Mouse (Mus musculus) adrenal gland, adult 18-20 months (tissue): Measurements from ENCODE around the gene AY358078. TPM values are rescaled to one million over a fixed set of nuclear protein-coding genes. Genes with fewer than 3 reads are reported as not detected.
"Not testable (repeated sequence)": the region's sequence is repeated elsewhere in the genome, so short reads cannot be mapped to it uniquely, and the experiment has no call there.

Experiments
- DNase-seq, 2 experiments: peaks; one replicate each; pipeline ENCODE4 v3.0.0; 2021 to 2022; ENCODE audit warnings: low spot score in 2 of 2
- long read RNA-seq, 2 experiments: library from polyadenylated mRNA; stranded (forward); transcript quantifications; one replicate each; pipeline ENCODE4 v2.0.0; 2021
- total RNA-seq, 2 experiments: library from RNA; stranded (reverse); gene quantifications; 1 replicate in 1 of 2; 2 replicates in 1 of 2; pipeline ENCODE4 v1.2.3; 2021

The AY358078 gene
- total RNA-seq, result not detected
- long read RNA-seq, experiment 1, result 0 reads
- long read RNA-seq, experiment 2, result 0 reads

DNA sequence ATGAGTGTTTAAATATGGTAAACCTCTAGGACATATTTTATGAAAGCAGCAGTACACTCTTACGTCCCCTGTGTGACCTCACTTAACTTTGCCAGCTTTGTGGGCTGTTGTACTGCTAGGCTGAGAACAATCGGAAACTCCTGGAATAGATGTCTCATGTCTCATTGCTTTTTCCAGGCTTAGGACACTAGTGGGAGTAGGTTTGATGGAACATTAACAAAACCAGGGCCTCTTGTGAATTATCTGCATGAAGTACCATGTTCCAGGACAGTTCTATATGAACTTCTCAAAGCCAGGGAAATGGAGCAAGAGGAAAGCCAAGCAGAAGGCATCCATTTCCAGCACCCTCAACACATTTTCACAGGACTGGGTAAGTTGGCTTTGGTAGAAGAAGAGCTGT, at the start of gene AY358078:
Gene AY358078, plus strand, starts transcription at position 301 of the 400 bp plus-strand sequence.
- DNase-seq, result no peak

DNA sequence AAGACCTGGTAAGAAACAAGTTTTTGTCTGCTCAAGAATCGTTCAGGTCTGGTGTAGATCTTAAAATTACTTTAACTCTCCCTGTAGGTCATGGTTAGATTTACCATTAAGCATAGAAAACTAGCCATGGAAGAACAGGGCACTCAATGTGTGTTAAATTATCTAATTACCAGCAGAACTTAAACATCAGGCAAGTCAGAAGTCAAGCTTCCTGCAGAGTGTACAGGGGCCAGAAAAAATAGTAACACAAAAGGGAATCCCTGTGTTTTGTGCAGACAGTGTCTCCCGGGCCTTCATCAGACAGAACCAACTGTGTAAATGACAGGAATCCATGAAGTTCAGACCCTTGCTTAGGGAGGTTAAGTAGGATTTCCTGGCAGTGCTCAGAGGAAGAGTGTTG, 43.9 kb upstream of the AY358078 start:
- DNase-seq, result no peak

DNA sequence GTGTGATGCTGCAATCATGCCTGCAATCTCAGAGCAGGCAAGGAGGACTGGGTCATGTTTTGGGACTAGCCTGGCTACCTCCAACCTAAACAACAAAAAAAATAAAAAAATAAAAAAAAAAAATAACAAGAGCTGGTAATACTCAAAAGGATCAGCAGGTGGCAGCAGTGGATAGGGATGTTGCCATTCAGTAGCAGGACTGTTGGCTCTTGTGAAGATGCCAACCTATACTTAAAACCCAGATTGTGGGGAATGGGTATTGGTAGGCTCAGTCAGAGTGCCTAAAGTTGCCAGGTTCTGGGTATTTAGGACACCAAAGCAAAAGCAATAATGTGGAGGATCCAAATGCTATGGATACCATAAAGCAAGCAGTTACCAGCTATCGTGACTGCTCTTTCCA, 28.5 kb upstream of the AY358078 start:
- not testable (repeated sequence) for DNase-seq

DNA sequence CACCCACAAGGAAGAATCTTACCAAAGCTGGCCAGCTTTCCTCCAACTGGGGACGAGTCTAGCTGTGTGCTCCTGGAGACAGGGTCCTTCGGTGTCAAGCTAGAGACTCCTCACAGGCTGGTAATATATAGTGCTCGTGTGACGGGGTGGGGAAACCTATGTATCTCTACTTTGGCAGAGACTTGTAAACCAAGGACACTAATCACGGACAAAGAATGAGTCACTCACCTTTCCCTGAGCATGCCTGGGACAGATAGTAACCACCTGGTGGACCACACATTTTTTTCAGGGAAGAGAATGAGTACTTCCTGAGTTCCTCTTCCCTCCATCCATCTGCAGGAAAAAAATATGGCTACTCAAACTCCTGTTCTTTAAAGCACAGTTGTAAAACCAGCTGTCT, 26.4 kb upstream of the AY358078 start, which contains the start of gene Ang4:
Gene Ang4, minus strand, starts transcription at position 101 of the 400 bp plus-strand sequence.
- DNase-seq, result no peak

DNA sequence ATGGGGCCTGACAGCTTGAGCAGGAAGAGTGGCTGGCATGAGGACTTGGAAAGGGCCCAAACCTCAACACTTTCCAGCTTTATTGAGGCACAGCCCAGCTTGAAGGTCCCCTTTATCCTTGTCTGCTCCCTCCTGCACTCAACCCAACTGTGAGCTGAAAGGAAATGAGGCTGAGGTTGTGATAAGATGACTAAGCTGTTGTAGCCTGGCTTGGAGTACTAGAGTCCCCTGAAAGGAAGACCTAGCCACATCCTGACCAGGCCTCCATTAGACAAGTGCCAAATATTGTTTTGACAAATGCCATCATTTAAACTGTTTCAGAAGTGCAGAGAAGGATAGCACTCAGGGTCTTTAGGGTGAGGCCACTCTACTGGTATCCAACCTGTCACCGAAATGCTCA, 22.1 kb upstream of the AY358078 start:
- DNase-seq, result no peak

DNA sequence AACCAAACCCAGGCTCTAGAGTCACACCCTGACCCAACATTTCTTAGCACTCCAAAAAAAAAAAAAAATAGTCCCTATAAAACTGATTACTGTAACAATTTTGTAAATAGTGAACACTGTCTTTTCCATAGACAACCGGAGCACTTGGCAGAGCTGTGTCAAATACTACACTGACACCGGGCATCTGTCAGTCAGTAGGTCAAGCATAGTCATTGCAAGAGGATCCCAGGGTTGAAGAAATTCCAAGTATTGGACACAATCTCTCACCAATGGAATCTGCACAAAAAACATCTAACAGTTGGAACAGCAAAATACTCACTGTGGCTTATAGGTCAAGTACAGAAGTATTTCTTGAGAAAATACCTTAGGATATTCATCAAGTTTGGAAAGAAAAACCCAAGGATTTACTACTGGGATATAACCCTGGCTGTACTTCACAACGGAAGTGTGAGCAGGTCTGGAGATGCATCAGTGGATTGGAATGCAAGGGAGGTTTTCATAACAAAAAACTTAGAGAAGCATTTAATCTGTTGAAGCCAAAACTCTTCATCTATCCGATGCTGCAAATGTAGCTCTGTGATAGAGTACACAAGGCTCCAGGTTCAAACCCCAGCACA, 20.9 kb upstream of the AY358078 start:
- no peak for DNase-seq

DNA sequence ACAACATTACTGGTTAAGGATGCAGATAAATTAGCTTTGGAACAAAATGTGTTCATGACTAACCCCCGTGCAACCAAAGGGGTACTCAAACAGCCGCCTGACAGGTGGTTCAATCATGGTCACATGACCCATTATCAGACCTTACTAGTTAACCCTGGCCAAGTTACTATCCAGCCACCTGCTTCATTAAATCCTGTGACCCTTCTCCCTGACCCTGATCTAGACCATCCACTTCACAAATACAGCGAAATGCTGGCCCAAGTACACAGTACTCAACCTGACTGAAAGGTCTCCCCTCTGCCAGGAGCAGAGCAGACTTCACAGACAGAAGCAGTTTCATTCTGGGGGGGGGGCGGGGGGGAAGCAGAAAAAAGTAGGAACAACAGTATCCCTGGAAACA, 13.5 kb upstream of the AY358078 start:
- no peak for DNase-seq

DNA sequence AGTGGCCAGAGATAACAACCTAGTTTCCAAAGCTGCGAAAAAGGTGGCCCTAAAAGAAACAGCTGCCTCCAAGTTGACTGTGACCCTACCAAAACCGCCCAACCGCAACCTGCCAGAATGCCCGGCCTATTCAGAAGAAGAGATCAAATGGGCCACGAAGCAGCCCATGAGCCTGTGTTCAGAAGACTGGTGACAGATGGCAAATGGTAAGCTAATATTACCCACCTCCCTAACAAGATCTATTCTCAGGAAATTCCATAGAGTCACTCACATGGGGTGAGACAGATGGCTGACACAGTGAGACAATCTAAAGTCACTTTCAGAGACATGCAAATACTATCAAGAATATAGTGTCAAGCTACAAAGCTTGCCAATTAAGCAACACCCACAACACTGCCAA, 12.8 kb upstream of the AY358078 start:
- no peak for DNase-seq

DNA sequence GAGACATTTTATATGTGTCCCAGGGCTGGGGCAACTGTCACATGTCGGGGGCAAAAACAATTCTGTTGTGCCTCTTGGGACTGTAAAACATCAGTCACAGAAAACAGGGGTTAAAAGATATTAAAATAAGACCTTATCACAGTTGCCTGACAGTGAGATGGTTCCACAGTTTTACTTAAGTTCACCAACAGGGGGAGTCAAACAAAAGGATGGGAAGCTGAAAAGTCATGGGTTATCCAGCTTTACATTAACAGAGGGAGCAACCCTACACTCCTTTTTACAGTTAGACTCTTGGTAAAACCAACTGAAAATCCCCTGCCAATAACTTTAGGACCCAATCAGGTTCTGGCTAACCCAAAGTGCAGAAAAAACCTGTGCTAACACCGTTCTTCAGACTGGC, 10.7 kb upstream of the AY358078 start:
- DNase-seq, result no peak

DNA sequence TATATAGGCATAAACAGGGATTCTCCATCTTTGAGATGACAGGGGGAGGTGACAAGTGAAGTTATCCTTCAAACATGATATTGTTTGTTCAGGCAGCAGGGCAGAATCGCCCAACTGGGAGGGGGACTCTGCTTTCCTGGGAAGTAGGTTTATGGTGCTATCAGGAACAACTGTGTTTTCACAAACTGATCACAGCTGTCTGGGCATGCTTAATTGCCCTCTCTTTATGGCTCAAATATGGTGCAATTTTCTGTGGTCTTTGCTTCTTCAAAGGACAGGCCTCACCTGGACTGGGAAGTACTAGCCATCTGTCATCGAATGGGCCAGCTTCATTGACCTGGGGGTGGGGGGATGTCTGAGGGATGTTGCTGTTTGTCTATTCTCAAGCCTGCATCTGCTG, 5.7 kb upstream of the AY358078 start:
- DNase-seq, result no peak

DNA sequence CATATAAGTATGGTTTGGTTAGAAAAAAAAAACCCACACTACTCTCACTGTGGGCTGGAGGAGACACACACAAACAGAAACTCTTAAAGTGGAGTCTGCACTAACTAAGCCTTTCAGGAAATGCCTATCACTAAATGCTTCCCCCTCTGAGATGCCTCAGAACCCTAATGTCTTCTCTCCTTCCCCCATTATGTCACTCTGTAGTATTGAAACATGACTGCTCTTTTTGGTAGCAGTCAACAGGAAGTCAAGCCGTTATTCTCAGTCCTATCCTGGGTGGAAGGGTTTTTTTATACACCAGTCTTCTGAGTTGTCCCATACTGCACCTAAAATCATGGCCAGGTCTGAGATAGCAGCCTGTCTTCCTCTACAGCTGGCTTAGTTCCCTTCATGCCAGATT, 26.8 kb downstream of the AY358078 start:
- DNase-seq, result no peak

DNA sequence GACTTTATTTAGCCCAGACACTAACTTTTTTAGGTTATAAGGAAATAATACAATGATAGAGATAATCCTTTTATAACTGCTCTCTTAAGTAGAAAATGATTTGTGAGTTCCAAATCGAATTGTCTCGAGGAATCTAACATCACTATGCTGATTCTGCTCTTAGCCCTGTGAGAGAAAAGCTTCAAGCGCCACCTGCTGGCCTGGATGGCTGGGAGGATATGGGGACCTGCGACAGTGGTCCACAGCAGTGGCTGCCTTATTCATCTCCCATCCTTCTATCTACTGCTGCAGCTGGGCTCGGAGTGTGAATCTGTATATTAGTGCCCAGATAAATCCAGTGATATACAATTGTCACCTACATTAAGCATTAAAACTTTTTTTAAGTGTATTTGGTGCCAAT, 28.0 kb downstream of the AY358078 start:
- not testable (repeated sequence) for DNase-seq

DNA sequence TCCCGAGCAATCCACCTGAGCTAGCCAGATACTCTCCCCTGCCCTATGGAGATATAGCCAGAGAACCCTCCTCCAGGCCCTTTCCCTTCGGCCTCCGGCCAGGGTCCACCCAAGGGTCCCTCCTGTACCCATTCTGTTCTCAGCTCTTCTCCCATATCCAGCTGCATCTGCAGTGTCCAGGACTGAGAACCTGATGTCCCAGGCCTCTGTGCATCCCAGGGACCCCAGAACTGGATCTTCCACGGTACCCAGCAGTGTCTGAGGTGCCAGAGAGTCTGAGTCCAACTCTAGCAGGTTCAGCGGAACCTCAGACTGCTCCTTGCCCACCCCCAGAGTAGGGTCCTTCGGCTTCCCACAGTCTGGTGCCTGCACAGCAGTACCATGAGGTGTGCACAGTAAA, 29.3 kb downstream of the AY358078 start:
- DNase-seq, result no peak

DNA sequence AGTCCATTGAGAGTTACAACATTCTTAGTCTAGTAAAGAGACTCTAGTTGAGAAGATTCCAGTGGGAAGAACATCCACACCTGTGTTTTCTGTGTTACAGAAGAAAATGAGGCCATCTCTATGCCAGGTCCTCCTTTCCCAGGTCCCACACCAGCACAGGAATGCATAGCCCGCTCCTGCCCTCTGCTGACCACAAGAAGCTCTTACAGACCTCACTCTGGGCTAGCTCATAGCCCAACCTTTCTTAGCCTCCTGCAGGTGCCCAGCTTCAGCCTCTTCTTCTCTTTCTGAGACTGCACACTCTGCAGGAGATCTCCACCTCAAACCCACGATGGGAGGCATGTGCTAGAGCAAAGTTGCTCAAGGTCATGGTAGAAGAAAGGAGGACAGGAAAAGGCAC, 38.6 kb downstream of the AY358078 start:
- DNase-seq, result not testable (repeated sequence)

DNA sequence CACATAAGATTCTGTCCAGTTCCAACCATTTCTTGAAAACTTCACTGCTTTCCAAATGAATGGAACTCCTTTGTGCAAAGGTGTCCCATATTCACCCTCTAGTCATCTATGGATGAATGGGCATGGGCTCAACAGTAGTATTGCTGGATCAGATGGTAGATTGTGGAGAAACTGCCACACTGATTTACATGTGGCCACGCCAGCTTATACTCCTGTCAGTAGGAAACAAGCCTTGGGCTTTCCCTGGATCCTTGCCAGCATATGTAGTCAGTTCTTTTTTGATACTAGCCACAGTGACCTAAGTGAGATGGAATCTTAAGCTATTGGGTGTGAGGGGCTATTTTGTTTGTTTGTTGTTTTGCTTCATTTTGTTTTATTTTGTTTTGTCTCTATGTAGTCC, 42.4 kb downstream of the AY358078 start:
- DNase-seq, result no peak

DNA sequence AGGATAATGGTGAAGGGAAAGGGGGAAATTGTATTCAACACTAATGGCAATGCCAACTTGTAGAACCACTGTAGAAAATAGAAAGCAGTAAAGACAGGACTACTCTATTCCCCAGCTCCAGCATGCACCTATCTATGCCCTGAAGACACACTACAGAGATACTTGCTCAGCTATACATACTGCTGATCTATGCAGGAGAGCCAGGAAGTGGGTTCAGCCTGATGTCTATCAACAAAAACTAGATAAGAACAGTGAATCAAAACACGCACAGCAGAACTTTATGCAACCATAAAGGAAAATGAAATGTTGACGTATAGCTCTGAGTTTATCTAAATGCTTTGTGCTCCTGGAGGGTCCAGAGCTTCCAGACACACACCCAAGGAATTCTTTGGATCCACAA, 42.9 kb downstream of the AY358078 start:
- no peak for DNase-seq

DNA sequence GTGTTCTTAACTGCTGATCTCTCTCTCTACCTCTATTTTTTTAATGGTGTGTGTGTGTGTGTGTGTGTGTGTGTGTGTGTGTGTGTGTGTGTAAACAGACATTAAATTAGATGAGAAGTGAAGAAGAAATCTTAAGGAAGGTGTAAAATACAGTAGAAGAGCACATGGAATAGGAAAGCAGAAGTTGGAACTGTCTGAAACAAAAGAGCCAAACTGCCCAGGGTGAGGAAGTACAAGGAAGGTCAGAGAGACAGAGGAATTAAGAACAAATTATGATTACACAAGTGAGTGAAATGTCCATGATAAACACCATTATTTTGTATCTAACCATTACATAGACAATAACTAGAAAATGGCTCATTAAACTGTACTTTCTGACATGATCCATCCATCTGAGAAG, 44.0 kb downstream of the AY358078 start:
- no peak for DNase-seq

DNA sequence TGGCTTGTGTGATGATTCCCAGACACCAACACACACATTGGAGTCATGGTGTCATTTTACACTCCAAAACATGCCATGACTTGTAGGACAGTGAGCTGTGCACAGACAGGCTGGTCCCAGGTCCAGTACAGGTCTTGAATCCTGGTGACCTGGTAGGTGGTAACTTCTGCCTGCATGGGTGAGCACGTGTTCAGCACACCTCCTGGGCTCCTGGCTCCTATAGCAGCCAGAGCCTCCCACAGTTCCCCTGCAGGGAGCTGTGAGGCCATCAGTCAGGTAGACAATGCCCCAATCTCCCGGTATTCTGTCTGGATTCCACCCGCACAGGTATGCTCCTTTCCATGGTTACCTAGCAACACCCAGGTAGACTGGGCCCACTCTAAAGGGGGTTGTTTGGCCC, 46.7 kb downstream of the AY358078 start:
- DNase-seq, result no peak

DNA sequence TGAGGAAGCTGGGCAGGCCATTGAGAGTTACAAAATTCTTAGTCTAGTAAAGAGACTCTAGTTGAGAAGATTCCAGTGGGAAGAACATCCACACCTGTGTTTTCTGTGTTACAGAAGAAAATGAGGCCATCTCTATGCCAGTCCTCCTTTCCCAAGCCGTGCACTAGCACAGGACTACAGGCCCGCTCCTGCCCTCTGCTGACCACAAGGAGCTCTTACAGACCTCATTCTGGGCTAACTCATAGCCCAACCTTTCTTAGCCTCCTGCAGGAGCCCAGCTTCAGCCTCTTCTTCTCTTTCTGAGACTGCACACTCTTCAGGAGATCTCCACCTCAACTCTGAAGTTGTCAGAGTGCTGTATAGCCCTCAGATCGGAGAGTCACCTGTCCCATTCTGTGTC, 51.2 kb downstream of the AY358078 start:
- DNase-seq, result not testable (repeated sequence)

DNA sequence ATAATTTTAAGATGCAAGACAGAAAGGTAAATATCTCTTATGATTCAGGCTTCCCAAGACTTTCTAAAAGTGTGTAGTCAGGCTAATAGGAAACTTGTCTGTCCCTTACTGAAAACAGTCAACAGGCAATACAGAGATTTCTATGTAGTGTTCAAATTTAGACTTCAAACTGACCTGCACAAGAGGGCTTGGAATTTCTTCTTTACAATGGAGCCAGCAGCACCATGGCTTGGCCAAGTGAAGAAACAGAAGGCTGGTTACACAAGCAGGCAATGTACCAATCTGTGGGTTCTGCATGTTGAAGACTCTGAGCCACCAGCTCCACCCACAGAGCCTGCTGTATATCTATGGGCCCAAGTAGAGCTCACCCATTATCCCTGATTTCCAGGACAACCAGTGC, 53.6 kb downstream of the AY358078 start, which contains the start of gene Ear6:
Gene Ear6, plus strand, starts transcription at position 301 of the 400 bp plus-strand sequence.
- DNase-seq, result no peak

DNA sequence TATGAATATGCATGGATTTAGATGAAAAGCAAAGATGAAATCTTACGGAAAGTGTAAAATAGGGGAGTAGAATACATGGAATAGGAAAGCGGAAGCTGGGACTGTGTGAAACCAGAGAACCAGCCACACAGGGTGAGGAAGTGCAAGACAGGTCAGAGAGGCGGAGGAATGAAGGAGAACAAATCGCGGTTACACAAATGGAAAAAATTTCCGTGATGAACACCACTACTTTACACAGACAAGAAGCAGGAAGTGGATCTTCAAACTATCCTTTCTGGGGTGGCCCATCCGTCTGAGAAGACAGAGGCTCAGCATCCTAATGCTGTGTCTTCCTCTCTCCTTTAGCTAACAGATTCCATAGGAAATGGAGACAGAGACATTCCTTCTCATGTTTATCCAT, 55.4 kb downstream of the AY358078 start:
- not testable (repeated sequence) for DNase-seq

DNA sequence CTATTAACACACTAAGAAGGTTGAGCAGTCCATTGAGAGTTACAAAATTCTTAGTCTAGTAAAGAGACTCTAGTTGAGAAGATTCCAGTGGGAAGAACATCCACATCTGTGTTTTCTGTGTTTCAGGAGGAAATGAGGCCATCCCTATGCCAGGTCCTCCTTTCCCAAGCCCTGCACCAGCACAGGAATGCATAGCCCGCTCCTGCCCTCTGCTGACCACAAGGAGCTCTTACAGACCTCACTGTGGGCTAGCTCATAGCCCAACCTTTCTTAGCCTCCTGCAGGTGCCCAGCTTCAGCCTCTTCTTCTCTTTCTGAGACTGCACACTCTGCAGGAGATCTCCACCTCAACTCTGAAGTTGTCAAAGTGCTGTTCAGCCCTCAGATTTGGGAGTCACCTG, 63.8 kb downstream of the AY358078 start:
- DNase-seq, result not testable (repeated sequence)

DNA sequence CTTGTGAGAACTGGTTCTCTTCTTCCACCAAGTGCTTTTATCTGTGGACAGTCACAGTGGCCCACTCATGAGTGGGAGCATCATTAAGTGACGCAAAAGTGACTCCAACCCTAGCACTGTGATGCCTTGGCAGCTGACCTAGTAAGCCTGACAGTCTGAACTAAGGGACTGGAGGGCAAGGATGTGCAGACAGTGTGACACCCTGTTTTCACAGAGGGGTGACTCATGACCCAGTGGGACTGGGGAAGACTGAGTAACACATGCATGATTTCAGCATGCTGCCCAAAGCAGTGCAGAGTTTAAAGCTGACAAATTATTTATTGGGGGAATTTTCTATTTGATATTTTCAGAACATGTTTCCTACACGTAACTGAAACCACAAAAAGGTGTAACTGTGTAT, 70.9 kb downstream of the AY358078 start:
- DNase-seq, result no peak
